Mouse (Mus musculus): Measurements from ENCODE around the gene Jpt1.

- TF ChIP-seq CTCF (IDR thresholded peaks at IDR 0.05; ENCODE audit: control insufficient read depth, insufficient read depth, insufficient replicate concordance, low read depth, low read length): no peak
- TF ChIP-seq POLR2A (IDR thresholded peaks at IDR 0.05; ENCODE audit: control insufficient read depth, low read depth, low read length): no peak
Observed at GRCm38 (mm10) chr11:115509773-115510506, 4.2 kb downstream of the Jpt1 start.
